Mouse (Mus musculus) c-Kit-positive CD71-positive TER-119-negative erythroid progenitor cells, embryonic 14.5 days (primary cell): ENCODE results near the gene Nbr1.
A peak's percentile ranks its signal among the peaks of the same experiment; 100 is the strongest.
"Not testable (repeated sequence)": the region's sequence is repeated elsewhere in the genome, so short reads cannot be mapped to it uniquely, and the experiment has no call there.

Source experiments
- DNase-seq: peaks from one replicate; pipeline ENCODE4 v3.0.0-alpha.2; 2013; ENCODE audit warnings: low read depth

Gene Nbr1

GRCm38 (mm10) chr11:101626995-101627856 is 75.3 kb downstream of the Nbr1 start, which contains the start of gene Rdm1:
Rdm1 (plus strand) TSS chr11:101627195.
- DNase-seq, result peak; percentile 85

- peak; percentile 91 for DNase-seq
Observed at GRCm38 (mm10) chr11:101627857-101628559, 76.1 kb downstream of the Nbr1 start.

GRCm38 (mm10) chr11:101628733-101629417 is 76.9 kb downstream of the Nbr1 start:
- DNase-seq, result not testable (repeated sequence)
